Mouse (Mus musculus): ENCODE measurements at regions not wholly inside any gene's neighbourhood (a gene's known extent, or its start where the extent isn't known, plus 50 kb on each side); places are given as distances from the start of the nearest gene placed in this dataset.

GRCm38 (mm10) chr13:47942368-47942787, 318.6 kb upstream of the Id4 start:
- H3K27me3 ChIP-seq (replicated peaks; ENCODE audit: low read depth, poor library complexity, severe bottlenecking) = peaks cover 21% of the 10 kb centered on the region
- H3K4me1 ChIP-seq = peaks cover 7% of the 10 kb centered on the region; the same call in 1 of the 2 replicates
- WGBS = 9% methylated on average over 8 of the region's 8 CpGs
- DNase-seq (ENCODE audit: low spot score) = peak; percentile 27
- no peaks in the 10 kb centered on the region for H3K9me3 ChIP-seq
- H3K36me3 ChIP-seq (replicated peaks) = no peaks in the 10 kb centered on the region
- H3K4me3 ChIP-seq = peak overlapping the region; percentile 30
- peak overlapping the region; percentile 19; the same call in 1 of the 2 replicates for H3K27ac ChIP-seq (replicated peaks)

DNA sequence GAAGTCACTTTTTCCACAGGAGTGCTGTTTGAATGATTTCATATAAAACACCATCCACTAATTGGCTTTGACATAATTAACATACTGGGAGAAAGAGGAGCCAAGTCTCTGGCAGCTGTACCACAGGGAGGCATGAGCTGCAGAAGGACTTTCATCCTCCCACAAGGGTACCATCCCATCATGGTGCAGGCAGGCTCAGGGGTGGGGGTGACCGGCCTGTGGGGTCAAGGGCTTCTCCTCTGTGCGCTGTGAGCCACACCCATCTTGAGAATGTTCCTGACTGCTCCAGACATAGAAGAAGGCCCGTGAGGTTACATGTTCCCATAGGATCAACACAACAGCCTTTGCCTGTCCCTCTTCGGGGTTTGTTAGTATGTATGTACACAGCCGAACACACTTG, 317.4 kb upstream of the Id4 start:
- H3K27ac ChIP-seq (replicated peaks) = no peak overlapping the region
- peaks cover 7% of the 10 kb centered on the region; the same call in 1 of the 2 replicates for H3K4me1 ChIP-seq
- 85% methylated on average over 5 of the region's 5 CpGs for WGBS
- no peaks in the 10 kb centered on the region for H3K36me3 ChIP-seq (replicated peaks)
- no peaks in the 10 kb centered on the region for H3K9me3 ChIP-seq
- H3K4me3 ChIP-seq = no peak overlapping the region
- DNase-seq (ENCODE audit: low spot score) = no peak
- H3K27me3 ChIP-seq (replicated peaks; ENCODE audit: low read depth, poor library complexity, severe bottlenecking) = peaks cover 21% of the 10 kb centered on the region

- H3K27ac ChIP-seq (replicated peaks) = no peak overlapping the region
- H3K4me3 ChIP-seq = no peak overlapping the region
- whole genome bisulfite sequencing = 82% methylated on average over 10 of the region's 10 CpGs
- H3K27me3 ChIP-seq (replicated peaks; ENCODE audit: low read depth, poor library complexity, severe bottlenecking) = peaks cover 6% of the 10 kb centered on the region
- H3K9me3 ChIP-seq = no peaks in the 10 kb centered on the region
- H3K36me3 ChIP-seq (replicated peaks) = no peaks in the 10 kb centered on the region
- DNase-seq (ENCODE audit: low spot score) = no peak
- H3K4me1 ChIP-seq = peaks cover 3% of the 10 kb centered on the region; the same call in 1 of the 2 replicates
Observed at GRCm38 (mm10) chr13:47948098-47948865, 312.7 kb upstream of the Id4 start.

DNA sequence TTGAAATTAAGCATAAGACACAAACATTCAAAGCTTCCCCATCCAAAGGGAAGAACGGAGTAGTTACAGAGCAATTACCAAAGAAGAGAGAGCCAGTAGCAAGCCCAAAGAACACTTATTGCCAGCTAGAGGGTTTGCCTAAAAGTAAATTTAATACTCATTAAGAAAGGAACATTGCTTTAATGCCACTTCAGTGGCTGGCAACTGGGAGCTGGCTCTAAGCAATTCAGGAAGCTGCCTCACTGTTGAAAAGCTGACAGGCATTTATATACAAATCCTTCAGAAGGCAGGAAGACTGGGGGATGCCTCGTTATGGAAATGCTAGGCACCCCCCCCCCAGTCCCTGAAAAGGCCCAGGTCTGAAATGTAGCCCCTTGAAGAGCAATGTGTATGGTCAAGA, 310.6 kb upstream of the Id4 start:
- H3K27ac ChIP-seq (replicated peaks) = no peak overlapping the region
- no peak for DNase-seq (ENCODE audit: low spot score)
- H3K9me3 ChIP-seq = no peaks in the 10 kb centered on the region
- no peaks in the 10 kb centered on the region for H3K36me3 ChIP-seq (replicated peaks)
- H3K27me3 ChIP-seq (replicated peaks; ENCODE audit: low read depth, poor library complexity, severe bottlenecking) = no peaks in the 10 kb centered on the region
- 44% methylated on average over 2 of the region's 2 CpGs for WGBS
- peaks cover 7% of the 10 kb centered on the region; the same call in 1 of the 2 replicates for H3K4me1 ChIP-seq
- no peak overlapping the region for H3K4me3 ChIP-seq

DNA sequence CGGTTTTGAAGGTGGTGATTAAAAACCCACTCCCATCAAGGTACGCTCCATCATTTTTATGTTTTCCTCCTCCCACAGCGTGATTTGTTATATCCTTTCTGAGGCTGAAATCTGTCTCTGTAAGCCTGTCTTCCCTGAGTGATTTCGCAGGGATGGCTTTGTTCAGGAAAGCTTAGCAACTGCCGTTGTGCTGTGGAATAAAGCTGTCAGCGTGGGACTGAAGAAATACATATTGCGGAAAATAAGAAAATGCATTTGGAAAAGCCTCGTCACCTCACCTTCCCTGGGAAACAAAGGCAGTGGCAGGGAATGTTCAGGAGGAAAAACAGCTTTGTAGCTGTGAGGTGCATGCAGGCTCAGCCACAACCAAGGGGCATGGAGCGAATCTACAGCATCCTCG, 310.0 kb upstream of the Id4 start:
- Histone ChIP-seq H3K27ac (replicated peaks) (no peak overlapping the region), H3K36me3 (replicated peaks) (no peaks in the 10 kb centered on the region), H3K9me3 (no peaks in the 10 kb centered on the region), H3K4me3 (no peak overlapping the region), H3K27me3 (replicated peaks; ENCODE audit: low read depth, poor library complexity, severe bottlenecking) (no peaks in the 10 kb centered on the region), H3K4me1 (peaks cover 7% of the 10 kb centered on the region; the same call in 1 of the 2 replicates)
- 82% methylated on average over 10 of the region's 10 CpGs for WGBS
- DNase-seq (ENCODE audit: low spot score) = no peak

DNA sequence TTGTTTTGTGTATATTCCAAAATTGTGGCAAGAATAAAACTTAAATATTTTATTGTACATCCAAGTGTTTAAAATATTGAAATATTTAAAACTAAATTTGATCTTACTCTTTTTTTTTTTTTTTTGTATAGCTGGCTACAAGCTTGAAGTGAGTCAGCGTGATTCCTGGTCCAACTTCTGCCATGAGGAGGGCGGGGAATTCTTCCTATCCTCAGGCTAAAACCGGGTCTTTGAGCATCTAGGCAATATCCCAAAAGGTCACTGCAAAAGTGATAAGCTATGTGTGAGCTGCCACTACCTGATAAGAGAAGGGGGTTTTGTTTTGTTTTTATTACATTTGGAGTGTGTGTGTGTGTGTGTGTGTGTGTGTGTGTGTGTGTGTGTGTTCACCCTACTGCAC, 308.1 kb upstream of the Id4 start:
- Histone ChIP-seq H3K36me3 (replicated peaks) (no peaks in the 10 kb centered on the region), H3K9me3 (no peaks in the 10 kb centered on the region), H3K4me3 (no peak overlapping the region), H3K27ac (replicated peaks) (no peak overlapping the region), H3K4me1 (peaks cover 7% of the 10 kb centered on the region; the same call in 1 of the 2 replicates), H3K27me3 (replicated peaks; ENCODE audit: low read depth, poor library complexity, severe bottlenecking) (no peaks in the 10 kb centered on the region)
- DNase-seq (ENCODE audit: low spot score) = no peak
- WGBS = 90% methylated on average over 3 of the region's 3 CpGs

DNA sequence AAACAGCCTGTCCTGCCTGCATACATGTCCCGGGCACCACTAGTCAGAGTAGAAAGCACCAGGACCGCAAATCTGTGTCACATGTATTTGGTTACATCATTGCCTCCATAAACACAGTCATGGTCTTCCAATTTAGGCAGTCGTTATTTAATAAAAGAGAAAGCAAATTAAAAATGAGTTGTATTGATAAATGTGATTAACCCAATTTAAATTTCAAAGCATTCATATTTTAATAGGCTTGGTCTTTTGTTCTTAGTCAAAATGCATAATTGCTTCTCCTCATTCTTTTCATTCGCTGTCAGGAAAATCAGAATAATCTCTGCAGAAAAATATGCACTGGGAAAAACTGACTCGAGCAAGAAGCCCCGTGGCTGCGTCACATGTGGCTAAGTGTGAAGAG, 307.3 kb upstream of the Id4 start:
- H3K27ac ChIP-seq (replicated peaks) = no peak overlapping the region
- no peak overlapping the region for H3K4me3 ChIP-seq
- H3K27me3 ChIP-seq (replicated peaks; ENCODE audit: low read depth, poor library complexity, severe bottlenecking) = no peaks in the 10 kb centered on the region
- 79% methylated on average over 7 of the region's 7 CpGs for WGBS
- peaks cover 7% of the 10 kb centered on the region; the same call in 1 of the 2 replicates for H3K4me1 ChIP-seq
- no peak for DNase-seq (ENCODE audit: low spot score)
- no peaks in the 10 kb centered on the region for H3K36me3 ChIP-seq (replicated peaks)
- no peaks in the 10 kb centered on the region for H3K9me3 ChIP-seq

DNA sequence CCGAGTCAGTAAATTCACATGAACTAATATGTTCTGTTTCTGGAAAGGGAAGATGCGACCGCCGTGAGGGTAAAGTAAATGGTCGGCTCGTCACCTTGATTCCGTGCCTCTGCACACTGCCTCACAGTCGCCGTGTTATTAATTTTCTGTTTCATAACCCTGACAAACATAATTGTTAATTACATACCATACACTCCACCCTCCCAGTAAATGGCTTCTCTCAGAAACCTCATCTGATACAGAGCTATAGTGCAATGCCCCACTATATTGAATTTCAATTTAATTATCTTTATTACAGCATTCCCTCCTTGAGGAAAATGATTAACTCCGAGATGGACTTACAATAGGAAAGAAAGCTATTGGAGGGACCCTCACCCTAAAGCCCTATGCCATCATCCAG, 305.5 kb upstream of the Id4 start:
- Histone ChIP-seq H3K27me3 (replicated peaks; ENCODE audit: low read depth, poor library complexity, severe bottlenecking) (no peaks in the 10 kb centered on the region), H3K4me3 (no peak overlapping the region), H3K27ac (replicated peaks) (no peak overlapping the region), H3K36me3 (replicated peaks) (no peaks in the 10 kb centered on the region), H3K4me1 (peaks cover 5% of the 10 kb centered on the region; the same call in 1 of the 2 replicates), H3K9me3 (no peaks in the 10 kb centered on the region)
- no peak for DNase-seq (ENCODE audit: low spot score)
- WGBS = 87% methylated on average over 10 of the region's 10 CpGs

GRCm38 (mm10) chr13:47957662-47958061, 303.4 kb upstream of the Id4 start:
- no peak for DNase-seq (ENCODE audit: low spot score)
- WGBS = 95% methylated on average over 11 of the region's 11 CpGs
- H3K9me3 ChIP-seq = no peaks in the 10 kb centered on the region

DNA sequence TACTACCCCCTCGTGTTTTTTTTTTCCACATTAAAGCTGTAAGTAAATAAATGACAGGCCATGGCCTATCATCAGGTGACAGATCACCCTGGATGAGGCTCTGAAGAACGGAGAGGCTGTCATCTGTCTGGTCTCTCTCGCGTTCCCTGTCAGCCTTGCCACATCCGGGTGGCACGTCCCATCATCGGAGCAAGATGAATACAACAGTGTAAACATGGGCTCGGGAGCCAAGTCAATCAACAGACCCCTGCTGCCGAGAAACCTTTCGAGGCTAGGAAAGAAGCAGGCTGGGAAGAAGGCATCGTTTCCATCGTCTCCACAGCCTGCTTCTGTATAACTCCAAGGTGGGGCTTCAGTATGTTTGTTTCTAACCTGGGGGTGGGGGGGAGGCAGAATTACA, 286.8 kb upstream of the Id4 start:
- DNase-seq (ENCODE audit: low spot score) = no peak
- Histone ChIP-seq H3K9me3 (no peaks in the 10 kb centered on the region), H3K4me3 (no peak overlapping the region), H3K36me3 (replicated peaks) (no peaks in the 10 kb centered on the region), H3K27me3 (replicated peaks; ENCODE audit: low read depth, poor library complexity, severe bottlenecking) (no peaks in the 10 kb centered on the region), H3K4me1 (no peaks in the 10 kb centered on the region), H3K27ac (replicated peaks) (no peak overlapping the region)
- 73% methylated on average over 12 of the region's 12 CpGs for whole genome bisulfite sequencing

More at GRCm38 (mm10) chr13:47957662-47958061, 303.4 kb upstream of the Id4 start:
- Histone ChIP-seq H3K4me3 (no peak overlapping the region), H3K36me3 (replicated peaks) (no peaks in the 10 kb centered on the region), H3K27me3 (replicated peaks; ENCODE audit: low read depth, poor library complexity, severe bottlenecking) (no peaks in the 10 kb centered on the region), H3K4me1 (0 out of 2 replicates have a peak, but pooled peaks cover 3% of the 10 kb centered on the region), H3K27ac (replicated peaks) (no peak overlapping the region)

DNA sequence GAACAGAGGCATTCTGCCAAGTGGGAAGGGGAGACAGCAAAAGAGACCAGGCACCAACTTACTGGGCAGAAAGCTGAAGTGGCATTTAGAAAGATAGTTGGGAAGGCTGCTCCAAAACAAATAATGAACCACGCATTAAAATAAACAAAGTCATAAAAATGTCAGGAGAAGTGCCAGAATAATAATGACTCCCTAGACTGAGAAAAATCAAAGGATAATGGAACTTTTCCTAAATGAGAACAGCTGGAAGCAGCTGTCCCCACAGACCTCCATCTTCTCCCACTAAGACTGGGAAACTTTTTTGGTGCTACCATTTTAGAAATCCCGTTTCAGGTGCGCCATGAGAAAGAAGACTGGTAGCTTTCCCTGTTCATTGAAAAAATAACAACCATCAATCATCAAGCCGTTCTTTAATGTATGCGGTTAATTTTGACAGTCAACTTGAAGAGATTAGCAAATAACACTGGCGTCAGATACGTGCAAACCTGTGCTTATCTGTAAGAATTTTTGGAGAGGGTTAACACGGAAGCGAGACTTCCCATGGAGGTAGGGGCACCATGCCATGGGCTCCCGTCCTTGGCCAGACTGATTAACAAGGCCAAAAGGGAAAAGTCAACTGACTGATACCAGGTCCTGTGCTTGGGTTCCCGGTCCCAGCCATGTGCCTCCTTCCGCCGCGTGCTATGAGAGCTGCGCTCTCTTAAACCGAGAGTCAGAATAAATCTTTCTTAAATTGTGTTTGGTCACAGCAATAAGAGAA, 286.1 kb upstream of the Id4 start:
- no peak overlapping the region for H3K27ac ChIP-seq (replicated peaks)
- no peak for DNase-seq (ENCODE audit: low spot score)
- no peaks in the 10 kb centered on the region for H3K4me1 ChIP-seq
- H3K9me3 ChIP-seq = no peaks in the 10 kb centered on the region
- no peak overlapping the region for H3K4me3 ChIP-seq
- 93% methylated on average over 16 of the region's 16 CpGs for WGBS
- H3K36me3 ChIP-seq (replicated peaks) = no peaks in the 10 kb centered on the region
- no peaks in the 10 kb centered on the region for H3K27me3 ChIP-seq (replicated peaks; ENCODE audit: low read depth, poor library complexity, severe bottlenecking)

- Histone ChIP-seq H3K27ac (replicated peaks) (no peak overlapping the region), H3K4me1 (no peaks in the 10 kb centered on the region), H3K36me3 (replicated peaks) (no peaks in the 10 kb centered on the region), H3K4me3 (no peak overlapping the region), H3K9me3 (no peaks in the 10 kb centered on the region), H3K27me3 (replicated peaks; ENCODE audit: low read depth, poor library complexity, severe bottlenecking) (no peaks in the 10 kb centered on the region)
- WGBS = 56% methylated on average over 5 of the region's 5 CpGs
- DNase-seq (ENCODE audit: low spot score) = no peak
Observed at GRCm38 (mm10) chr13:47998495-47998894, 262.5 kb upstream of the Id4 start.

DNA sequence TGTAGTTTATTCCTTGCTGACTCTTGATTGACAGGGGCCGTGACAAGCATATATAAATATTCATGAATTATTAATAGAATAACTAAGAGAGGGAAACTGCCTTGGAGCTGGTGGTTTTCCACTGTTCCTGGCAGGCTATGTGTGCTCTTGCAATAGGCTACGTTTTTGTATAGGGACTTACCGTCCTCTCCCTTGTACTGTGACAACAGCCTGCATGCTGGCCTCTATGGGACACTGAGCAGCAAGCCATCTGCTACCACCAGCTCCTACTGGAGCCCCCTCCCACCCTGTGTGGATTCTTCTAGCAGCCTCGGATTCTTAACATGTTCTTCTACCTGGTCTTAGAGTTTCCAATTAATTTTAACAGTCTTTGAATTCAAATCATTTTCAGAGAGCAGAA, 261.6 kb upstream of the Id4 start:
- no peaks in the 10 kb centered on the region for H3K9me3 ChIP-seq
- WGBS = 75% methylated on average over 4 of the region's 4 CpGs
- H3K27ac ChIP-seq (replicated peaks) = no peak overlapping the region
- no peaks in the 10 kb centered on the region for H3K36me3 ChIP-seq (replicated peaks)
- no peak for DNase-seq (ENCODE audit: low spot score)
- no peak overlapping the region for H3K4me3 ChIP-seq
- H3K4me1 ChIP-seq = no peaks in the 10 kb centered on the region
- H3K27me3 ChIP-seq (replicated peaks; ENCODE audit: low read depth, poor library complexity, severe bottlenecking) = no peaks in the 10 kb centered on the region
